Mouse (Mus musculus): Measurements from ENCODE around the gene Slco1a5. TPM values are rescaled to one million over a fixed set of nuclear protein-coding genes. Genes with fewer than 3 reads are reported as not detected.
"Not testable (repeated sequence)": the region's sequence is repeated elsewhere in the genome, so short reads cannot be mapped to it uniquely, and the experiment has no call there.

Slco1a5 gene
- polyA plus RNA-seq (2016; fragmentation: Nextera tagmentation; extraction: Ambion mirVana) = not detected in 2 replicates

GRCm38 (mm10) chr6:142322881-142323280, at the start of gene Slco1a5:
TSS of gene Slco1a5 (minus strand) at chr6:142322981.
- no peak for ATAC-seq (ENCODE audit: insufficient number of reproducible peaks, low FRiP score)
- Histone ChIP-seq H3K4me1 (replicated peaks) (no peaks in the 10 kb centered on the region), H3K4me2 (no peak within 1 kb of the TSS), H3K27ac (ENCODE audit: poor library complexity, severe bottlenecking) (no peak within 1 kb of the TSS), H3K9ac (no peak within 1 kb of the TSS), H3K27me3 (replicated peaks) (no peaks in the 10 kb centered on the region), H3K4me3 (no peak within 1 kb of the TSS), H3K36me3 (no peaks in the 10 kb centered on the region), H3K9me3 (replicated peaks) (no peaks in the 10 kb centered on the region)
- WGBS = 33% methylated on average over 4 of the region's 4 CpGs

- H3K9me3 ChIP-seq (replicated peaks) = no peaks in the 10 kb centered on the region
- no peaks in the 10 kb centered on the region for H3K4me1 ChIP-seq (replicated peaks)
- no peaks in the 10 kb centered on the region for H3K27me3 ChIP-seq (replicated peaks)
- ATAC-seq (ENCODE audit: insufficient number of reproducible peaks, low FRiP score) = no peak
- no peak overlapping the region for H3K27ac ChIP-seq (ENCODE audit: poor library complexity, severe bottlenecking)
- H3K4me2 ChIP-seq = no peak overlapping the region
- no peak overlapping the region for H3K4me3 ChIP-seq
- 91% methylated on average over 3 of the region's 3 CpGs for whole genome bisulfite sequencing
- no peak overlapping the region for H3K9ac ChIP-seq
- H3K36me3 ChIP-seq = peaks cover 76% of the 10 kb centered on the region
Measured at GRCm38 (mm10) chr6:142369568-142369967, 46.8 kb upstream of the Slco1a5 start.

GRCm38 (mm10) chr6:142367565-142367964, 44.8 kb upstream of the Slco1a5 start:
- Histone ChIP-seq H3K27me3 (replicated peaks) (no peaks in the 10 kb centered on the region), H3K27ac (ENCODE audit: poor library complexity, severe bottlenecking) (no peak overlapping the region), H3K4me2 (no peak overlapping the region), H3K36me3 (peaks cover 78% of the 10 kb centered on the region), H3K9me3 (replicated peaks) (no peaks in the 10 kb centered on the region), H3K4me1 (replicated peaks) (no peaks in the 10 kb centered on the region), H3K4me3 (no peak overlapping the region), H3K9ac (no peak overlapping the region)
- 87% methylated on average over 3 of the region's 3 CpGs for WGBS
- ATAC-seq (ENCODE audit: insufficient number of reproducible peaks, low FRiP score) = no peak

- H3K9me3 ChIP-seq (replicated peaks) = no peaks in the 10 kb centered on the region
- H3K4me3 ChIP-seq = no peak overlapping the region
- WGBS = 84% methylated on average over 10 of the region's 10 CpGs
- H3K27me3 ChIP-seq (replicated peaks) = no peaks in the 10 kb centered on the region
- no peaks in the 10 kb centered on the region for H3K4me1 ChIP-seq (replicated peaks)
- no peak for ATAC-seq (ENCODE audit: insufficient number of reproducible peaks, low FRiP score)
- H3K4me2 ChIP-seq = no peak overlapping the region
- no peak overlapping the region for H3K27ac ChIP-seq (ENCODE audit: poor library complexity, severe bottlenecking)
- no peak overlapping the region for H3K9ac ChIP-seq
- peaks cover 77% of the 10 kb centered on the region for H3K36me3 ChIP-seq
Measured at GRCm38 (mm10) chr6:142366473-142367018, 43.8 kb upstream of the Slco1a5 start.

- 73% methylated on average over 8 of the region's 8 CpGs for WGBS
- Histone ChIP-seq H3K4me3 (no peak overlapping the region), H3K9me3 (replicated peaks) (no peaks in the 10 kb centered on the region), H3K4me2 (no peak overlapping the region), H3K27me3 (replicated peaks) (no peaks in the 10 kb centered on the region), H3K9ac (no peak overlapping the region), H3K36me3 (peaks cover 78% of the 10 kb centered on the region), H3K4me1 (replicated peaks) (no peaks in the 10 kb centered on the region), H3K27ac (ENCODE audit: poor library complexity, severe bottlenecking) (no peak overlapping the region)
- ATAC-seq (ENCODE audit: insufficient number of reproducible peaks, low FRiP score) = no peak
Measured at GRCm38 (mm10) chr6:142365742-142366472, 43.1 kb upstream of the Slco1a5 start.

- Histone ChIP-seq H3K4me1 (replicated peaks) (no peaks in the 10 kb centered on the region), H3K9me3 (replicated peaks) (no peaks in the 10 kb centered on the region), H3K27ac (ENCODE audit: poor library complexity, severe bottlenecking) (no peak overlapping the region), H3K9ac (no peak overlapping the region), H3K4me2 (no peak overlapping the region), H3K27me3 (replicated peaks) (no peaks in the 10 kb centered on the region), H3K36me3 (peaks cover 85% of the 10 kb centered on the region), H3K4me3 (no peak overlapping the region)
- no peak for ATAC-seq (ENCODE audit: insufficient number of reproducible peaks, low FRiP score)
- 72% methylated on average over 9 of the region's 9 CpGs for WGBS
Measured at GRCm38 (mm10) chr6:142363019-142363576, 40.3 kb upstream of the Slco1a5 start.

GRCm38 (mm10) chr6:142362036-142362435, 39.3 kb upstream of the Slco1a5 start:
- no peaks in the 10 kb centered on the region for H3K27me3 ChIP-seq (replicated peaks)
- WGBS = 87% methylated on average over 6 of the region's 6 CpGs
- H3K4me2 ChIP-seq = no peak overlapping the region
- peaks cover 82% of the 10 kb centered on the region for H3K36me3 ChIP-seq
- H3K4me3 ChIP-seq = no peak overlapping the region
- no peak for ATAC-seq (ENCODE audit: insufficient number of reproducible peaks, low FRiP score)
- H3K27ac ChIP-seq (ENCODE audit: poor library complexity, severe bottlenecking) = no peak overlapping the region
- no peaks in the 10 kb centered on the region for H3K9me3 ChIP-seq (replicated peaks)
- H3K4me1 ChIP-seq (replicated peaks) = no peaks in the 10 kb centered on the region
- H3K9ac ChIP-seq = no peak overlapping the region

- H3K27me3 ChIP-seq (replicated peaks) = no peaks in the 10 kb centered on the region
- no peak for ATAC-seq (ENCODE audit: insufficient number of reproducible peaks, low FRiP score)
- no peak overlapping the region for H3K9ac ChIP-seq
- peaks cover 75% of the 10 kb centered on the region for H3K36me3 ChIP-seq
- H3K9me3 ChIP-seq (replicated peaks) = no peaks in the 10 kb centered on the region
- WGBS = 58% methylated on average over 7 of the region's 7 CpGs
- no peak overlapping the region for H3K4me3 ChIP-seq
- H3K4me2 ChIP-seq = no peak overlapping the region
- H3K4me1 ChIP-seq (replicated peaks) = no peaks in the 10 kb centered on the region
- H3K27ac ChIP-seq (ENCODE audit: poor library complexity, severe bottlenecking) = no peak overlapping the region
Measured at GRCm38 (mm10) chr6:142357106-142357505, 34.3 kb upstream of the Slco1a5 start.

- H3K4me2 ChIP-seq; H3K9ac ChIP-seq; H3K9me3 ChIP-seq (replicated peaks); H3K4me3 ChIP-seq; ATAC-seq (ENCODE audit: insufficient number of reproducible peaks, low FRiP score); H3K27me3 ChIP-seq (replicated peaks); H3K27ac ChIP-seq (ENCODE audit: poor library complexity, severe bottlenecking); H3K4me1 ChIP-seq (replicated peaks): not testable (repeated sequence)
- peaks cover 66% of the 10 kb centered on the region for H3K36me3 ChIP-seq
- WGBS = 86% methylated on average over 3 of the region's 3 CpGs
Measured at GRCm38 (mm10) chr6:142352099-142352498, 29.3 kb upstream of the Slco1a5 start.

- no peak overlapping the region for H3K4me2 ChIP-seq
- ATAC-seq (ENCODE audit: insufficient number of reproducible peaks, low FRiP score) = no peak
Measured at GRCm38 (mm10) chr6:142347431-142348385, 24.9 kb upstream of the Slco1a5 start.

More at GRCm38 (mm10) chr6:142347431-142348385, 24.9 kb upstream of the Slco1a5 start:
- H3K4me1 ChIP-seq (replicated peaks) = peaks cover 9% of the 10 kb centered on the region; the same call in 1 of the 2 replicates
- no peak overlapping the region for H3K27ac ChIP-seq (ENCODE audit: poor library complexity, severe bottlenecking)
- H3K36me3 ChIP-seq = peaks cover 39% of the 10 kb centered on the region
- H3K27me3 ChIP-seq (replicated peaks) = no peaks in the 10 kb centered on the region
- no peaks in the 10 kb centered on the region for H3K9me3 ChIP-seq (replicated peaks)
- H3K9ac ChIP-seq = no peak overlapping the region
- H3K4me3 ChIP-seq = no peak overlapping the region
- 69% methylated on average over 11 of the region's 11 CpGs for WGBS
